Mouse (Mus musculus) left cerebral cortex, postnatal 10 days (tissue): ENCODE measurements around the gene Adamtsl3. TPM values are rescaled to one million over a fixed set of nuclear protein-coding genes. Genes with fewer than 3 reads are reported as not detected.

Experiments
- DNase-seq, 2 experiments: peaks; one replicate each; pipeline ENCODE4 v3.0.0; 2021 to 2022; ENCODE audit warnings: low spot score in 2 of 2, mixed read lengths in 1 of 2; ENCODE audit errors: extremely low spot score in 1 of 2
- intact Hi-C: fragments of 180-260 bp; cut with DNase I; formaldehyde crosslinking; loops from one replicate; pipeline ENCODE4 v1.15.1; 2025
- total RNA-seq, 2 experiments: library from RNA; stranded (reverse); gene quantifications; 2 replicates each; pipeline ENCODE4 v1.2.3; 2021

Gene Adamtsl3
- total RNA-seq, result 1 to 10 TPM; 1.6 to 3.1 TPM

DNA sequence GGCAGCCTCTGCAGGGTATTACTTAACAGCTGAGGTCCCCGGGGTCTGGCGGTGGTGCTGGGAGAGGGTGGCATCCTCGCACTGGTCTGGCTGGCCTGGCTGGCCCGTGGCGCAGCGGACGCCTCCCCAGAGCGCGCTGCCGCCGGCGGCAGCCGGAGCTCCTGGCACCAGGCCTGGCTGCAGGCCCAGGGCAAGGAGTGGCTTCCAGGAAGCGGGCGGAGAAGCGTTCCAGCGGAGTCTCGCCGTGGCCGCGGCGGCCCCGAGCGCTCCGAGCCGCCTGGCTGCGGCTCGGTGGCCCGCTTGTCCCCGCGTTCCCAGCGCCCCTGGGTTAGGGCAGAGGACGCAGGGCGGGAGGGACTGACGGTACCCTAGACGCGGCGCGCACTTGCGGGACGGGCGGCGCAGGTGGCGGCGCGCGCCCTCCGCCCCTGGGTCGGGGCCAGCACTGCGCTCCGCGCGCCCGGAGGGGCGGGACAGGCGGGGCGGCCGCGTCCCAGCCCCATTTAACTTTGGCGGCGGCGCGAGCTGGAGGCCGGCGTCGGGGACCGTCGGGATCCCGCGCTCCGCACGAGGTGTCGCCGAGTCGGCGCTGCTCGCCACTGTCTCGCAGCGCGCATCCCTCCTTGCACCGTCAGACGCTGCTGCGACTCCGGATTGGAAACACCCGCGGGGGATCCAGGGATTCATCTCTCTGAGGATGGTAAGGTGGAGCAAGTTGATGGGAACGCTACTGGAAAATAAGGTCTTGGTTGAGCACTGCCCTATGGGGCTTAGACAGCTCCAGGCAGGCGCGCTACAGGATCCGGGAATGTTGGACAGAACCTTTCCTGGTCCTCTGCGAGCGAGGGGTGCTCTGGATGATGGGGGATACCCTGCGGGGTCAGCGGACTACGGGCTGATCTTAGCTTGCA is at the start of gene Adamtsl3:
Gene Adamtsl3 (plus strand): TSS at position 484 of the 911 bp plus-strand sequence.
- intact Hi-C loops, result no loop called here

DNA sequence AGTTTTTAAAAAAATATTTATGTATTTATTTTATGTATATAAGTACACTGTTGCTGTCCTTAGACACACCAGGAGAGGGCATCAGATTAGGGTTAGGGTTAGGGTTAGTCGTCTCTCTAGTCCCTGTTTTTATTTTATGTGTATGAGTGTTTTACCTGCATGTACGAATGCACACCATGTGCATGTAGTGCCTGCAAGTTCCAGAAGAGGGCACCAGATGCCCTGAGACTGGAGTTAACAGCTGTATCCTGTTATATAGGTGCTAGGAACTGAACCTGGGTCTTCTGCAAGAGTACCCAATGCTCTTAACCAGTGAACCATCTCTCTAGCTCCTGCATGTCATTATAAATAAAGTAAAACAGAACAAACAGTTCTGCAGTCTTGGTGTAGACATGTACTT is 48.3 kb upstream of the Adamtsl3 start:
- DNase-seq, result no peak
- intact Hi-C loops, result no loop called here

More for the DNA sequence above, at the start of gene Adamtsl3:
- DNase-seq, result peak in 1 of 2 experiments; percentile 66

DNA sequence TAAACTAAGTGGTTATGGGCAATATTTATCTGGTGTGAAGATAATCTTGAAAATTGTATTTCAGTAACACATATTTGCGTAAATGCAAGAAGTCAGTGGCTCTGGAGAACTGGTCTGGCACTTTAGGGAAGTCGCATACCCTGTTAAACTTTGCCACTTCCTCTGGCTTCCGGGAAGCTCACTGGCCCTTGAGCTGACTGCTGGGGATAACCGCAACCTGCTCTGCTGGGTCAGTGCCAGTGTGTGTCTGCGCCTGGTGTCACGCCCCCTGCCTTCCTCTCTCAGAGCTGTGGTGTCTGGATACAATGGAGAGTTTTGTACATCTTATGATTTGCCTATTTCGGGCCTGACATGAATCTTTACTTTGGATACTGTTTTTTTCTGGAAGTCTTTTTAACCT is 42.1 kb upstream of the Adamtsl3 start:
- intact Hi-C loops, result no loop called here
- no peak for DNase-seq

DNA sequence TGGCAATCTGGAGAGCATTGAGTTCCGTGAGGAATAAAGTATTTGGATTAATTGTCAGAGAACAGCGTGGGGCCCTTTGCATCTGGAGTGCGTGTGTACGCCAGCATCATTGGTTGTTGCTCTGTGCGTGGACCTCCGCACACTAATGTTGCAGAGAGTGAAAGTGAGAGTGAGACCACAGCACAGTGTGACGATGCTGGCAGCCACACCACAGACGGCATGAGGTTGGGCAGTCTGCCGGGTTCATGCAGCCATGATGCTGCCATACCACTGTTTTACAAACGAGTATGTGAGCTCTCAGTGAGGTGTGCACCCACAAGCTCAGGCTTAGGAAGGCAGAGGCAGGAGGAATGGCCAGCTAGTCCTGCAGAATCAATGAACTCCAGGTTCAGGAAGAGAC is 41.4 kb upstream of the Adamtsl3 start:
- intact Hi-C loops, result no loop called here
- no peak for DNase-seq

DNA sequence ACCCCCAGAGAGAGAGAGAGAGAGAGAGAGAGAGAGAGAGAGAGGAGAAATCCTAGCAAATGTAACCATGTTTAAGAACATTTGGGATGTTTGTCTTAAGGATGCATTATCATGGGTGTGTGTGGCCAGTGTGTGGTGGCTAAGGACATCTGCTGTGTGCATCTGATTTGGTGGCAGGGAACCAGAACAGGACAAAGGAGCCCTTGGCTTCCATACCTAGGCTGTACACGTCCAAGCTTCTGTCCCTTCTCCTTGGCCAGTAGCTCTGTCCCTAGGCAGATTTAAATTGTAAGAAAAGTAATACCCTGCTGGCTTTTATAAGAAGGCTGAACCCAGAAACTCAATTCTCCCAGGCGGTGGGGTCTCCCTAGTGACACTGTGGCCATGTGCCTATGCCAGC is 40.9 kb upstream of the Adamtsl3 start:
- intact Hi-C loops, result no loop called here
- DNase-seq, result no peak

DNA sequence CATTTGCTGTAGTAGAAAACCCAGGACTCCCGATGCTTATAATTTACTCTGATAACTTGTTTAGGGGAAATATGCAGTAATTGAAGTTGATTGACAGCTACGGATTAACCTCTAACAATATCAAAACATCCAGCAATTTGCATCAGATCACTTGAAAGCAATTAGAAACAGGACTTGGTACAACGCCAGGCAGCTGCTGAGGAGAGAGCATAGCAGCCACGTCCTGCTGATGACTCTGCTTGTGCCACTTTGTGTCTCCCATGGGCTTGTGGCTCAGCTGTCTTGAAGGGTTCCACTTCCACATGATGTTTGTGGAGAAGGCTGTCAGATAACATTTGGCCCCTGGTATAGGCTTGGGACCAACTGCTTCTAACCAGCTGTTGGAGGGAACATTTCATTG is 27.1 kb upstream of the Adamtsl3 start:
- intact Hi-C loops, result no loop called here
- no peak for DNase-seq

DNA sequence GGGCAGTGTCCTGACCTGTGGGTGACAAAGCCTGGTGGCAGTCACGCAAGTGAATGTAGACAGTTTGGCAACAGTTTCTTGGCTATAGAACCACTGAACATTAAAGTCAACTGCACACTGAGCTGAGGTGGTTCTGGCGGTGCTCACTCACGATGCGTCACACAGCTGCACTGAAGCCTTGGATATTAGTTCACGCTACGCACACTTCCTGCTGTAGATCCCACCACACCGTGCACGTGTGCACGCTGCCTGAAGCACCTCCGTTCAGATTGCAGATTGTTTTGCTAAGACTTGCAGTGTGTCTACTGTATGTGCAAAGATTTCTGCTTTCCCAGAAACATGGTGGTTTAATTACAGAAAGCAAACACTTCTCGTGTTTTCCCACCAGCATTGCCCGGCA is 17.0 kb upstream of the Adamtsl3 start:
- DNase-seq, result no peak
- intact Hi-C loops, result no loop called here

DNA sequence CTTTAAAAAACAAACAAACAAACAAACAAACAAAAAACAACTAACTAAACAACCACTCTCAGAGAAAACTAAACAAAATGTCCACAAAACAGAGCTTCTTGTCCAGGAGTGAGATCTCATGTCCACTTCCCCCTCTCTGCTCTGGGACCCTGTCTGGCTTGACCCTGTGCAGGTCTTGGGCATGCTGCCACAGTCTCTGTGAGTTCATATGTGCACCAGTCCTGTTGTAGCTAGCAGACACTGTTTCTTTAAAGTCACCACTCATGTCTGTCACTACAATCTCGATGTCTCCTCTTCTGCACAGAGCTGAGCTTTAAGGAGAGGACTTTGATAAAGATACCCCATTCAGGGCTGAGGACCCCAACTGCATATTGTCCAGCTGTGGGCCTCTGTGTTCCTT is 8.9 kb upstream of the Adamtsl3 start:
- no peak for DNase-seq
- intact Hi-C loops, result no loop called here

DNA sequence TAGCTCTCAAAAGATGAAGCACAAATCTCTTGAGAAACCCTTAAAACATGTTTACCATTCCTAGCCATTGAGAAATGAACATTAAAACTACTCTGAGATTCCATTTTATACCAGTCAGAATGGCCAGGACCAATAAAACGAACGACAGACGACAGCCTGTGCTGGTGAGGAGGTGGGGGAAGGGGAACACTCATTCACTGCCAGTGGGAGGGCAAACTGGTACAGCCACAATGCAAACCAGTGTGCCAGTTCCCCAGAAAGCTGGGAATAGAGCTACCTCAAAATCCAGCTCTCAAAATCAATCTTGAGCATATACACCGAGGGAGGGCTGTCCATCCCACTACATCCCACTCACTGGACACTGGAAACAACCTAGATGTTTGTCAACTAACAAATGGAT is 8.3 kb upstream of the Adamtsl3 start:
- intact Hi-C loops, result no loop called here
- no peak for DNase-seq

DNA sequence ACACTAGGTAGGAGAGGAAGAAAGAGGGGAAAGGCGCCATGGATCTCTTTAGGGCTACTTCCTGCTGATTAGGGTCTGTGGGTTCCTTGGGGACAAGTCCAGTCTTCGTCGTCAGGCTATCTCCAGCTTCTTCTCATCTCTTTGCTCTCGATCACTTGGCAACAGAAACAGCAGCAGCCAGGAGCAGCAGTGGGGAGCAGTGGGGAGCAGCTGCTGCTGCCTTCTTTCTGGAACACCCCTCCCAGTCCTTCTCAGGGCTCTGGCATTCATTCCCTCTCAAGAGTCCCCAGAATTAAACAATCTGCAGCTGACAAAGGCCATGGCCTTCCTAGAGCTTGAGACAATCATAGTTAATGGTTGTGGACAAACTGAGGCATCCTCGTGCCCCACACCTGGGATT is 7.6 kb upstream of the Adamtsl3 start:
- no peak for DNase-seq

DNA sequence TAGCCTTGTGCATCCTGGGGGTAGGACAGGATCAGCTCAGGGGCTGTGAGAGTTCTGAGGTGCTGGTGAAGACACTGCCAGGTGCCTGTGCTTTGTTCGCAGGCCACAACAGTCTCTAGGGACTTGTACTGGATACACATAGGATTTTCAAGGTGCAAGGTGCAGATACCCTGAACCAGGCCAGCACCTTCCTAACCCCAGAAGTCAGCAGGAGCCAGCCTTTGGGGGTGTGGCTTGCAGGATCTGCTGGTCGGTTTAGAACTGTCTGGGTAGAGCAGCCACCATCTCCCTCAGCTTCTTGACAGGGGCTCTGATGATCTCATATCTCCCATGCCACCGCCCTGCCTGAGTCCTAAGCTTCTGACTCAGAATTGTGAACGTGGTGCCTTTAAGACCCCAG is 5.7 kb upstream of the Adamtsl3 start:
- no peak for DNase-seq
- intact Hi-C loops, result no loop called here

More for the DNA sequence above, 7.6 kb upstream of the Adamtsl3 start:
- intact Hi-C loops, result no loop called here

DNA sequence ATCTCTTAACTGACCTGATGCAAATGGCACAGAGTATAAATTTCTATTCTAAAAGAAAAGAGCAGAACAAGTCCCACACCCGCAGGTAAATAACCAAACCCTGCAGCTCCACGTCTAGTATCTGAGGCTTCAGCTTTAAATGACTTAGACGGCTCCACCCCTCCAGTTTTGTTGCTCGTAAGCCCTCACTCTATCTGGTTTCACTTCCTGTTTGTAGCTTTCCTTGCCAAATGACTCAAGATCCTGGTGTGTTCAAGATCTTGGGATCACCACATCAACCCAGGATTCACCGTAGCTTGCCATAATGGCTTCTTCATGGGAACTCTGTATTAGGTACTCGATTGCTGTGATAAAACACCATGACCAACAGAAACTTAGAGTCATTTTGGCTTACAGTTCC is 4.6 kb upstream of the Adamtsl3 start:
- intact Hi-C loops, result no loop called here
- DNase-seq, result no peak

DNA sequence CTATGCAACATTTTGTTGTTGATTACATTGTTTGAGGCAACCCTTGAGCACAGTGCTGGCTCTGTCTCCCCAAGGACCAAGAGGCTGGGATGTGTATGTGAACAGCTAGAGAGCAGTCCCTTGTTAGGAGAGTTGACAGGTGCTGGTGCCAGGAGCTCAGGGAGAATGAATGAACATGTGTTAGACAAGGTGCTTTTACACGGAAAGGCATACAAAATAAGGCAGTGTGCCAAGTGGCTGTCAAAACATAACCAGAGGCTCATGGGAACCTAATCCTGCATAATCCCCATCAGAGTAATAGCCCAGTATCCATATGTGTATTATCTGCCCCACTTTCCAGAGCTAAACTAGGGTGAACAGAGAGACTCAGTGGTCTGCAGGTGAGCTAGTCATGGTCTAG is 1.5 kb upstream of the Adamtsl3 start:
- intact Hi-C loops, result no loop called here
- DNase-seq, result no peak

DNA sequence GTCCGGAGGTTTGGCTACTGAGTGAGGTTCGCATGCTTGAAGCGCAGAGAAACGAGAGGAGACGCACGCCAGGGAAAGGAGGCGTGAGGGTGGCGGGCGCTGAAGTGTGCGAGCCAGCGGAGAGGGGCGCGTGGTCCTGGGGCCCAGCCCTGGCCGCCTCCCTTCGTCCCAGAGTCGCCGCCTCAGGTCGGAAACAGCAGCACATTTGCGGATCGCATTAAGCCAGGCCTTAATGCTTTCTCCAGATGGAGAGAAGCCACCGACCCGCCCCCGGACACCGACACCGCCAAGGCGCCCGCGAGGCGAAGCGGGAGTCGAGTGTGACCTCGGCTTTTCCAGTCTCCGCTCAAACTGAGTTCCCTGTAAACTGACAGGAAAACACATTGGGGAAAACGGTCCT is 638 bp downstream of the Adamtsl3 start:
- peak in 1 of 2 experiments; percentile 38 for DNase-seq
- intact Hi-C loops, result no loop called here

DNA sequence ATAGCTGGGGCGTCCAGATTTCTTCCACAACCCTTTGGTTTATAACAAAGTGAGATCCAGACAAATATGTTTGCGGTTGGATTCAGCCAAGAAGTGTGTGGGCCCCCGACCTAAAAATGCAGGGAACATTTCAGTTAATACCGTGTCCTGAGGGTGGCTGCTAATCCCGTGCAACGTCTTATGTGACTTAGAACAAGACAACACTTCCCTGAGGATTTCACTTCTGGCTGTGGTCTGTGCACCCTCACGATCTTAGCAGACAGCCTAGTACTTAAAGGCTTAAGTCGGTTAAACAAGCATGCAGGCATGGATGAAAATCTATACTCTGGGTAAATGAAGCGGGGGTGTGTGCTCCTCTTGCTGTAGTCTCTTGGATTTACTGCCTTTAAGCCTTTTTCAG is 2.6 kb downstream of the Adamtsl3 start:
- intact Hi-C loops, result no loop called here
- DNase-seq, result no peak

DNA sequence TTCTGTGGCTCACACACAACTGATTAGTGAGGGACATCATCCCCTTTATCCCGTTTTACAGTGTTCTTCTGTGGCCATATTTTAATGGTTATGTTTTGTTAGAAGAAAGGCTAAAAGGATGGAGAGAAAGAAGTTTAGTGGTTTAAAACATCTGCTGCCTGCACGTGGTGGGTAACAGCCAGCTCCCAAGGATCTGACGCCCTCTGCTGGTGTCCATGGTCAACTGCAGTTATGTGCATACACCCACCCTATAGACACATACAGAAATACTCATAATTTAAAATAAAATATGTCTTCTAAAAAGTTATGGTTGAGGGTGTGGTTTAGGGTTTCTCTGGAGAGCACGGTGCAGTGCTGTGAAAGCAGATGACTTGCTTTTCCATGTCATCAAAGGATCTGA is 3.0 kb downstream of the Adamtsl3 start:
- DNase-seq, result no peak
- intact Hi-C loops, result no loop called here

DNA sequence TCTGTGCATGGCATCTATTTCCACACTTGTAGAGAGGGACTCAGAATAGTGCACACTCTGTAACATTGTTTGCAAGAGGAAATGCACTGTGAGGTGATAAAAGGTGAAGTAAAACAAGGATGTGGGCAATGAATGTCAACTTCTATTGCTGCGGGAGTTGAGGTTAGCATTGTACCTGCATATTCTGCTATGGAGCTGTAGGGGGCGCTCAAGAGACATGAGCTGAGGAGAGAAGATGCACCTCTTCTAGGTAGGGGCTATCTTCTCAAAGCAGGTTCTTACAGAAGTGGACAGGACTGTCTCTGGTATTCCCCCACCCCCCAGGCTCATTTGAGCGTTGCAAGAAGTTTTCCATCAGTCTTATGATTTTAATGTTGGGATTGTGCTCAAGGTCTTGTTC is 3.7 kb downstream of the Adamtsl3 start:
- DNase-seq, result no peak
- intact Hi-C loops, result no loop called here

DNA sequence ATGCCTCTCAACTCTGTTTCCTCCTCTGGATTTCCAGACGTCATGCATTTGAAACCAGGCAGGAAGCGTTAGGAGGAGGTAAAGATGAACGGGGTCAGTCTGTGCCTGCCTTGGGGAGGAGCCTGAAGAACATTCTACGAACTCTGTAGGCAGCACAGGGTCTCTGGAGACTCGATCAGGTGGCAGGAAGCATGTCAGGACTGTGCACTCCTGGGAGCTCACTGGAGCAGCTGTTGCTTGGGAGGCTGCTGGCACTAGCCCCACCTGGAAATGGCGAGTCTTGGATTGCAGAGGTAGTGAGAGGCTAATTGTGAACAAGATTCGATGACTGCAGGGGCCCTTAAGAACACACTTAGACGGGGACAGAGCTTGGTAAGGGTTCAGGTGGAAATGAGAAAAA is 6.0 kb downstream of the Adamtsl3 start:
- intact Hi-C loops, result no loop called here

DNA sequence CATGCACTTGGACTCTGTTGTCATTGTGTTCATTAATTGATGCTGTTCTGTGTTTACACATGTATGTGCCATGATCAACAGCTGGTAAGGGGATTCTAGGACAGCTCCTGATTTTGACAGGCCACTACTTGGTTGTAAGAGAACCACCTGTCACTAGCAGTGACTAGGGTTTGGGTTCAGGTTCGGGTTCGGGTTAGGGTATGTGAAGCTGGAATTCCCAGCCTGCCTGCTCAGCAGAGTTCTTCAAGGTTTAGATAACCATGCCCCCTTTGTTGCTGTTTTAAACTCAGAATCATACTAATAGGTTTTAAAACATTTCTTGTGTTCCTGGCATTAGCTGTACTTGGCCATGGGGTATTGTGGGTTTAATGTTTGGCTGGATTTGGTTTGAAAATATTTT is 11.2 kb downstream of the Adamtsl3 start:
- no peak for DNase-seq
- intact Hi-C loops, result no loop called here

More for the DNA sequence above, 6.0 kb downstream of the Adamtsl3 start:
- no peak for DNase-seq

DNA sequence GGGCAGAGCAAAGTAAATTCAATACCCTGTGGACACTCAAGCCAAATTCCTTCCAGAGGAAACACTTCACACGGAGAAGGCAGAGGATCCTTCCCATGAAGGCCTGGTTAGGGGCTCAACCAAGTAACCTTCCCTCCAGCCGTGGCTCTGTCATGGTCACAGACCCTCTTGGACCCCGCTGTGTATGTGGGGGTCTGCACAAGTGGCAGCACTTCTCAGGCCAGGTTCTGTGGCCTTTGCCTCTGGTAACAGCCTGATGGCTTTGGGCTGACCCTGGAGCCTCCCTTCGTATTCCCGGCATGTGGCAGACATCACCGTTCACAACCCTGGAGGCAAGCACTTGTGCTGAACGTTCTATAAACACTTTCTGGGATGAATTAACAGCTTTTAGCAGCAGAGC is 14.3 kb downstream of the Adamtsl3 start:
- intact Hi-C loops, result no loop called here
- DNase-seq, result no peak

DNA sequence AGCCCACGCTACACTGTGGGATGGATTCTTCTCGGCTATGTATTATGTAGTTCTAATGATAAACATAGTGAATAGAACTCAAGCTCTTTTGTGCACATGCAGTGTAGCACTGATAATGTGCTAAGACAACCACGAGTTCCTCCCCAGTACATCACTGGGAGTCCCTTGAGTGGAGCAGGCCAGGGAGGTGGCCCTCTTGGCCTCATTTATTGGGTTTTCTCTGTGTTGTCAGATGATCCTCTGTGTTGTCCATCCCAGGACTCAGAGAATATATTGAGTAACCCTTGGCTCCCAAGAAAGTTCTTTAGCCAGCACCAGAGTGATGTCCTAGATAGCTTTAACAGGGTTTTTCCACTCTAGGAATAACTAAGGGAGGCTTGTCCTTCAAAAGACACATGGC is 14.9 kb downstream of the Adamtsl3 start:
- intact Hi-C loops, result no loop called here
- no peak for DNase-seq
